Mouse (Mus musculus) neural tube, embryonic 14.5 days (tissue): ENCODE measurements around the gene Col5a1. TPM values are rescaled to one million over a fixed set of nuclear protein-coding genes. Genes with fewer than 3 reads are reported as not detected.

Source experiments
- ATAC-seq: fragments of 200-750 bp; cut with Nextera tagmentation; 2 replicates; pipeline ENCODE4 v1.8.0; 2017; ENCODE audit warnings: low read depth, mild to moderate bottlenecking, moderate TSS enrichment, moderate library complexity
- H3K27ac ChIP-seq: fragments of 300-500 bp; sonication (generic); 2 replicates; pipeline ENCODE4 v1.5.1; 2014; ENCODE audit warnings: low read depth, mild to moderate bottlenecking, control low read depth, low read length, moderate library complexity, mixed read lengths
- H3K27me3 ChIP-seq: fragments of 300-500 bp; sonication (generic); 2 replicates; pipeline ENCODE4 v1.6.1; 2014; ENCODE audit warnings: low read length; ENCODE audit not compliant: control insufficient read depth, insufficient read depth
- H3K36me3 ChIP-seq: fragments of 300-500 bp; sonication (generic); 2 replicates; pipeline ENCODE4 v1.6.1; 2014; ENCODE audit warnings: low read length, mixed read lengths; ENCODE audit not compliant: control insufficient read depth, insufficient read depth
- H3K4me1 ChIP-seq: fragments of 300-500 bp; sonication (generic); 2 replicates; pipeline ENCODE4 v1.6.1; 2014; ENCODE audit warnings: low read length; ENCODE audit not compliant: control insufficient read depth, insufficient read depth
- H3K4me2 ChIP-seq: fragments of 300-500 bp; sonication (generic); 2 replicates; pipeline ENCODE4 v1.6.1; 2014; ENCODE audit warnings: mild to moderate bottlenecking, low read depth, low read length, control low read depth
- H3K4me3 ChIP-seq: fragments of 300-500 bp; sonication (generic); 2 replicates; pipeline ENCODE4 v1.5.1; 2014; ENCODE audit warnings: low read depth, low read length, control low read depth, mixed read lengths
- H3K9ac ChIP-seq: fragments of 300-500 bp; sonication (generic); replicated peaks from 2 replicates; pipeline ENCODE4 v1.6.1; 2014; ENCODE audit warnings: low read depth, mild to moderate bottlenecking, control low read depth, low read length, mixed read lengths
- H3K9me3 ChIP-seq: fragments of 300-500 bp; sonication (generic); 2 replicates; pipeline ENCODE4 v1.6.1; 2016; ENCODE audit warnings: low read length; ENCODE audit not compliant: control insufficient read depth
- WGBS: fragments of 180-500 bp; shearing (Covaris S2); extraction: QIAGEN DNeasy Blood & Tissue Kit; methylation state at CpG from one replicate; pipeline ENCODE4 v1.1.7; 2014; 5-methylcytosine and 5-hydroxymethylcytosine counted together
- polyA plus RNA-seq: library from polyadenylated mRNA; unstranded; fragments of >200 nt; fragmentation: Nextera tagmentation; extraction: Ambion mirVana; gene quantifications from 2 replicates; pipeline ENCODE4 v1.2.1, GENCODE M21; 2014

Col5a1 gene
- polyA plus RNA-seq, 1 experiment from 2014 or later: 3.6 TPM

DNA sequence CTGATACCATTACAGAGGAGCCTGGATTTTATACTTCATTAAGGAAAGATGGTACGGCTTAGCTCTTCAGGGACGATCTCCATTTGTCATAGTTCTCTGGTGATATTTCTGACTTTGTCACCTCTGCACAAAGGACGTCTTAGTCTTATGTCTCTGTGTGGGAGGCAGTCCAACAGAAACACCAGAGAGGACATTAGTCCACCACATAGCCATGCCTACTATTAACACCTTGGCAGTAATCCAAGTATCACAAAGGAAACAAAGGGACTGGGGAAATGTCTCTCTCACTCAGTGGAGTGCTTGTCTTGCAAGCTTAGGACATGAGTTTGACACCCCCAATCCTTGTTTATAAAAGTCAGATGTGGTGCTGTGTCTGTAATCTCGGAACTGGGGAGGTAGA, 122.0 kb downstream of the Col5a1 start:
- 37% methylated on average over 4 of the region's 4 CpGs for WGBS
- Histone ChIP-seq H3K4me3 (no peak overlapping the region), H3K9ac (no peak overlapping the region), H3K9me3 (no peaks in the 10 kb centered on the region), H3K27me3 (no peaks in the 10 kb centered on the region), H3K4me2 (no peak overlapping the region), H3K36me3 (no peaks in the 10 kb centered on the region), H3K27ac (peak overlapping the region; percentile 49; the same call in 1 of the 2 replicates), H3K4me1 (0 out of 2 replicates have a peak, but pooled peaks cover 6% of the 10 kb centered on the region)
- peak; percentile 44; the same call in 1 of the 2 replicates for ATAC-seq

DNA sequence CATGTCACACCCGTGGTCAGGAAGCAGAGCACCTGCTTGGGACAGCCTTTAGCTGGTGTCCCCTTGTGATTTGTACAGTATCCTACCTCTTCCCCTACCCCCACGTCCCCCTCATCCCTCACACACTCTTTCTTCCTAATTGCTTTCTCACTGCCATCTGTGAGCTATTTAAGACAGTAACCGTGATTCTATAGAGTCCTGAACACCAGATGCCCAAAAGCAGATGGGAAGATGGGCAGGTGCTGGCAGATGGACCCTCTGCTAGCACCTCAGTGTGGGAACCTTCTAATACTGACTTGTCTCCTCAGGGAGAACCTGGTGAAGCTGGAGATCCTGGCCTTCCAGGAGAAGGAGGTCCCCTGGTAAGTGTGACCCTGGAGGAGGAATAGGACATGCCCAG, 126.1 kb downstream of the Col5a1 start:
- no peak for ATAC-seq
- WGBS: 63% methylated on average over 3 of the region's 3 CpGs
- H3K9me3 ChIP-seq: no peaks in the 10 kb centered on the region

DNA sequence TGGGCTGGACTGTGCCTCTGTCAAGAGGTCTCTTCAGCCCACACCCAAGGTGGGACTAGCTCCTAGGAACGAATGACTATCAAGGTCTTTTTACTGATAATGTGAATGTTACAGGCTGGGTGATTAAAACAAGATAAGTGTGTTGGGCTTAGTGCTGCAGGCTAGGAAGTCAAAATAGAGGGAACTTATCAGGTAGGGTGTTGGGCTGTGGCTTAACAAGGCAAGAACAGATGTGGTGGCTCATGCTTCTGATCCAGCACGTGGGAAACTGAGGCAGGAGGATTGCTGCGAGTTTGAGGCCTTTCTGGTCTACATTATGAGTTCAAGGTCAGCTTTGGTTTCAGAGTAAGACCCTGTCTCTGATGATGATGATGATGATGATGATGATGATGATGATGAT, 128.6 kb downstream of the Col5a1 start:
- Histone ChIP-seq H3K36me3 (no peaks in the 10 kb centered on the region), H3K4me2 (no peak overlapping the region)
- WGBS: 94% methylated on average over 3 of the region's 3 CpGs

More for the DNA sequence above, 126.1 kb downstream of the Col5a1 start:
- H3K27me3 ChIP-seq: no peaks in the 10 kb centered on the region
- H3K4me1 ChIP-seq: 0 out of 2 replicates have a peak, but pooled peaks cover 6% of the 10 kb centered on the region
- no peak overlapping the region for H3K9ac ChIP-seq
- no peaks in the 10 kb centered on the region for H3K36me3 ChIP-seq
- H3K27ac ChIP-seq: no peak overlapping the region
- no peak overlapping the region for H3K4me3 ChIP-seq
- H3K4me2 ChIP-seq: no peak overlapping the region

DNA sequence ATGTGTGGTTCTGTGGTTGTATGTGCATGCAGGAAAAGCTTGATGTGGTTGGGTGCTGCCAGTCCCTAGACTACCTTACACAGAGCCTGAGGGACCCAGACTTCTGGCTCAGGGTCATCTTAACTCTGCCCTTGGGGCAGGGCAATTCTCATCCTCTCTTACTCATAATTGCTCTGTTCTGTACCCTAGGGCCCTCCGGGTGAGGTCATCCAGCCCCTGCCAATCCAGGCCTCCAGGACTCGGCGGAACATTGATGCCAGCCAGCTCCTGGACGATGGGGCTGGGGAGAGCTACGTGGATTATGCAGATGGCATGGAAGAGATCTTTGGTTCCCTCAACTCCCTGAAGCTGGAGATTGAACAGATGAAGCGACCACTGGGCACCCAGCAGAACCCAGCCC, 138.2 kb downstream of the Col5a1 start:
- Histone ChIP-seq H3K4me2 (no peak overlapping the region), H3K4me3 (no peak overlapping the region), H3K36me3 (no peaks in the 10 kb centered on the region), H3K27me3 (no peaks in the 10 kb centered on the region), H3K9ac (no peak overlapping the region), H3K4me1 (no peaks in the 10 kb centered on the region), H3K9me3 (no peaks in the 10 kb centered on the region), H3K27ac (no peak overlapping the region)
- WGBS: 89% methylated on average over 6 of the region's 6 CpGs
- no peak for ATAC-seq

More for the DNA sequence above, 128.6 kb downstream of the Col5a1 start:
- H3K27me3 ChIP-seq: no peaks in the 10 kb centered on the region
- H3K4me3 ChIP-seq: no peak overlapping the region
- H3K27ac ChIP-seq: no peak overlapping the region
- no peaks in the 10 kb centered on the region for H3K9me3 ChIP-seq
- ATAC-seq: no peak
- H3K9ac ChIP-seq: no peak overlapping the region
- no peaks in the 10 kb centered on the region for H3K4me1 ChIP-seq

DNA sequence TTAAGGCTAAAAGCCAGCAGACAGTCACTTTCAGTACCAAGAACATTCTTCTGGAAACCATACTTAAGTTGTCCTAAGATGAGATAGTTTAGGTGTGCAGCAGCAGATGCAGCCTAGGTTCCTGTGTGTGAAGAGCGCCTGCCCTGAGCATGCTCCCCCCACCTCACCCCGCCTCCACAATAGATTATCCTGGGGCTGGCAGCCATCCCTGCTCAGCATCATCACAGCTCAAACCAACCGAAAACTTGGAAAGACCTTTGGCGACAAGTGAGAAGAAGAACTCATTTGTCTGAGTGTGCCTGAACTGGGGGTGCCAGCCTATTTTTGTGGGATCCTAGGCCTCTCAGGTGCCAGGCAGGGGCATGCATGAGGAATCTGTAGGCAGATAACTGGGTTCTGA, 139.6 kb downstream of the Col5a1 start:
- no peak overlapping the region for H3K4me3 ChIP-seq
- WGBS: 67% methylated on average over 4 of the region's 4 CpGs
- no peaks in the 10 kb centered on the region for H3K4me1 ChIP-seq
- no peaks in the 10 kb centered on the region for H3K27me3 ChIP-seq
- no peak for ATAC-seq
- H3K9me3 ChIP-seq: no peaks in the 10 kb centered on the region
- no peaks in the 10 kb centered on the region for H3K36me3 ChIP-seq
- no peak overlapping the region for H3K9ac ChIP-seq
- no peak overlapping the region for H3K4me2 ChIP-seq
- no peak overlapping the region for H3K27ac ChIP-seq

DNA sequence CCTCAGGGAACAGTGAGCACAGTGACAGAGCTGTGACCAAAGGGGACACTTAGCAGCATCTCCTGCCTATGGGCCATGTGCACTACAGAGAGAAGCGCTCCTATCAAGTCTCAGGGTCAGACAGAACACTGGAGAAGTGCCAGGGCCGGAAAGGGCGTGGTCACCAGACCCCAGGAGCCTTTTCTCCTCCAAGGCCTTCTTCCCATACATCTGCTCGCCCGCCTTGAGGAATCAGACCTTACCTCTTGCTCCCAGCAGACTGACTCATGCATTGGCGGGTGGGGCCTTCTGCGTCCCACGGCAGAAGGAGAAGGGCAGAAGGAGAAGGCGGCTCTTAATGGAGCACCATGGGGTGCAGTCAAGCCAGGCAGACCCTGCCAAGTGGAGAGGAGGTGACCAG, 145.6 kb downstream of the Col5a1 start:
- no peak overlapping the region for H3K4me3 ChIP-seq
- H3K4me1 ChIP-seq: peaks cover 10% of the 10 kb centered on the region
- 82% methylated on average over 9 of the region's 9 CpGs for WGBS
- no peaks in the 10 kb centered on the region for H3K27me3 ChIP-seq
- no peaks in the 10 kb centered on the region for H3K9me3 ChIP-seq
- H3K4me2 ChIP-seq: no peak overlapping the region
- no peak for ATAC-seq
- no peak overlapping the region for H3K27ac ChIP-seq
- H3K36me3 ChIP-seq: no peaks in the 10 kb centered on the region
- no peak overlapping the region for H3K9ac ChIP-seq

DNA sequence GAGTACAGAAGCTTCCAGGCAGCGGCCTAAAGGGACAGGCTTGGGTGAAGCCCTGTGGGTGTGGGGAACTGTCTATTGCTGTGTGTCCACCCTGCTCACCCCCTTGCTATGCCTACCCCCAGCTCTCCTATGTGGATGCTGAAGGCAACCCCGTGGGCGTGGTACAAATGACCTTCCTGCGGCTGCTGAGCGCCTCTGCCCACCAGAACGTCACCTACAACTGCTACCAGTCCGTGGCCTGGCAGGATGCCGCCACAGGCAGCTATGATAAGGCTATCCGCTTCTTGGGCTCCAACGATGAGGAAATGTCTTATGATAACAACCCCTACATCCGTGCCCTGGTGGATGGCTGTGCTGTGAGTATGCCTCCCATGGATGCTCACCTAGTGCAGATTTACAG, 146.2 kb downstream of the Col5a1 start:
- Histone ChIP-seq H3K4me2 (no peak overlapping the region), H3K4me3 (no peak overlapping the region), H3K9ac (no peak overlapping the region), H3K27me3 (no peaks in the 10 kb centered on the region), H3K4me1 (peaks cover 11% of the 10 kb centered on the region), H3K9me3 (no peaks in the 10 kb centered on the region), H3K36me3 (no peaks in the 10 kb centered on the region), H3K27ac (no peak overlapping the region)
- ATAC-seq: no peak
- WGBS: 91% methylated on average over 11 of the region's 11 CpGs

DNA sequence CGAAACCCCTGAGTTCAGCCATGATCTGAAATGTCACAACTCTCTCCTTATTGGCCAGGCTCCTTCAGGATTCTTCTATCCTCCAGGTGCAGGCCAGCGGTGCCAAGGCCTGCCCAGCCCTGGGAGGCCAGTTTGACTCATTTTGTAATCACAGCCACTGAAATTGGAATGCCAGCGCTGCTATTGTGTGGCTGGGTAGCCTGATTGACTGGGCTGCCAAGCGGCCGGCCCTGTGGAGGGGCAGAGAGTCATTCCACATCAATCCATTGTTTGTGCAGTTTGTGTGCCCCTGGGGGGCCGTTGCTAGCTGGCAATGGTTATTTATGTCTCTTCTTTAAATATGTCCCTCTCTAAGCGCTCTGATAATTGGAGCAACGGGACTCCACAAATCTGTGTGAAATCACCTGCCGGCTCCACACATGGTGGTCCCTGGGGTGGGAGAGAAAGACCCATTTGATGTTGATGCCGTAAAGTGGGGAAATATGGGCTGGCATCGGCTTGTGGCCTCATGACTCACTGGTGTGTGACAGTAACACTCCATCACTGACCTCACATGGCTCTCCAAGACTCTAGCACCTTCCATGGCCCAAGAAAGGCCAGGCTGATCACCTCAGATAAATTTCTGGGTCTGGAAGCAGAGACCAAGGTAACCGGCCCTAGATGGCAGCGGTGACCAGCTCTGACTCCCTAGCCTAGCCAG, 147.9 kb downstream of the Col5a1 start:
- no peaks in the 10 kb centered on the region for H3K36me3 ChIP-seq
- 29% methylated on average over 13 of the region's 13 CpGs for WGBS
- peaks cover 20% of the 10 kb centered on the region for H3K4me1 ChIP-seq
- H3K4me2 ChIP-seq: no peak overlapping the region
- no peak overlapping the region for H3K4me3 ChIP-seq
- no peak overlapping the region for H3K9ac ChIP-seq
- peak overlapping the region; percentile 17; the same call in 1 of the 2 replicates for H3K27ac ChIP-seq
- H3K9me3 ChIP-seq: no peaks in the 10 kb centered on the region
- ATAC-seq: peak; percentile 70
- H3K27me3 ChIP-seq: no peaks in the 10 kb centered on the region

DNA sequence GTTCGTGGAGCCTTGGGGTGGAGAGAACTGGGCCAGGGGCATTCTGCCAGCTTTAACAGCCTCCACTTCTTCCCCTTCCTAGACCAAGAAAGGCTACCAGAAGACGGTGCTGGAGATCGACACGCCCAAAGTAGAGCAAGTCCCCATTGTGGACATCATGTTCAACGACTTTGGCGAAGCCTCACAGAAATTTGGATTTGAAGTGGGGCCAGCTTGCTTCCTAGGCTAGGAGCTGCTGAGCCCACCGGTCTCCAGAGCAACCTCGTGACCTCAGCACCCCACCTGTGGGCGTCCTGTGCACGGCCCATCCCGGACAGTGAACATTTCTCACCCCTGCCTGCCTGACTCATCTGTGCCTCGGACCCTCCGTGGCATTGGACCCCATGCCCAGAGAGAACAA, 150.6 kb downstream of the Col5a1 start:
- Histone ChIP-seq H3K27me3 (no peaks in the 10 kb centered on the region), H3K9ac (no peak overlapping the region), H3K4me1 (peaks cover 20% of the 10 kb centered on the region), H3K4me3 (no peak overlapping the region), H3K27ac (no peak overlapping the region), H3K4me2 (no peak overlapping the region), H3K36me3 (no peaks in the 10 kb centered on the region), H3K9me3 (no peaks in the 10 kb centered on the region)
- 91% methylated on average over 13 of the region's 13 CpGs for WGBS
- no peak for ATAC-seq
